Mouse (Mus musculus): ENCODE measurements around the gene Itga7.

Gene Itga7

DNA sequence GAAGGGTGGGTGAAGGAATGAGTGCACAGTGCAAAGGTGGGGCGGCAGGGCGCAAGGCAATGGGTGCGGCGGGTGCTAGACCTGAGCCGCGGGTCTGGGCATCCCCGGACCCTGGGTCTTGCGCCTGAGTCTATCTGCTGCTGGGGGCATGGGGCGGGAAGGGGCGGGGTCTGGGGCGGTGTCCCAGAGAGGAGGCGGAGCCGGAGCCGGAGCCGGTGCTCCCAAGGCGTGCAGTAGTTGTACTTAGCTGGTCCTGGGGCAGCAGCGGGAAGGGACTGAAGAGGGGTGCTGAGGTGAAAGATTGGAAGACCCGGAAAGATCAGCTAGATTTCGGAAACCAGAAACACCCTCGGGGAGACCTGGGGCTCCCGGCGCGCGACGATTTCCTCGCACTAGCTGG lies at the start of gene Itga7:
Gene Itga7, plus strand, starts transcription at position 245 of the 400 bp plus-strand sequence.
- in situ Hi-C loops (cut with MboI, MseI) = no loop called here

DNA sequence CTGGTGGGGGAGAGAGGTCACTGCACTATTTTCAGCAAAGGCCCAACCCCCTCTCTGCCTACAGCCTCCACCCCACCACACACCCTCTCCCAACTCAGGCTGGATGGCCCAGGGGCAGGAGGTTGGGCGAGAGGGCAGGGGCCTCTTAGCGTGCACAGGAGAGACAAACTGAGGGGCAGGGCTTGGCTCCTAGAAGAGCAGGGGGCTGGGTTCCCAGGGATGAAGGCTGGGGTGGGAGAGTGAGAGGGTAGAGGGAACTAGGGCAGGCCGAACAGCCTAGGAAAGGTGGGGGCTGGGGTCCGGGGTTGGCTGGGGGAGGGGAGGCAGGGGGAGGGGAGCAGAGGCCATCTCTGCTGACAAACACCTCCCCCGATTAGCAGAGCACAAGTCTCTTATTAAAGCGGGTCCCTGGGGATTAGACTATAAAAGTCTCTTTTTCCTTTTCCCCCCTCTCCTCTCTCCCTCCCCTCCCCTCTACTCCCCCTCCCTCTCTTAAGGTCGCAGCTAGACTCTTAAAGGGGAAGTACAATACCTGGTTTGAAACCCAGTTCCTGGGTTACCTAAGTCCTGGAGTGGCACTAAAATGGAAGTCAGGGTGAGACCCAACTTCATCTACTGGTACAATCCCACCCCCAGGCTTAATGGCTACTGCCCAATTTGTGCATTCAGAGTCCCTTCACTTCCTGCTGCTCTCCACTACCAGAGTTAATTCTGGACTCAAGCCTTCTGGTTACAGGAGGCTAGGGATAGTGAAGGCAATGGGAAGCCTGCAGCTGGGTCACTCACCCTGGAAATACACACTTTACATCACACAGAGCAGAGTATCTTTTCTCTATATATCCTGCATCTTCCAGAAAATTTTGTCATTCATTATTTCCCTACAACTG lies 44.4 kb upstream of the Itga7 start:
- in situ Hi-C loops (cut with MboI, MseI) = no loop called here

DNA sequence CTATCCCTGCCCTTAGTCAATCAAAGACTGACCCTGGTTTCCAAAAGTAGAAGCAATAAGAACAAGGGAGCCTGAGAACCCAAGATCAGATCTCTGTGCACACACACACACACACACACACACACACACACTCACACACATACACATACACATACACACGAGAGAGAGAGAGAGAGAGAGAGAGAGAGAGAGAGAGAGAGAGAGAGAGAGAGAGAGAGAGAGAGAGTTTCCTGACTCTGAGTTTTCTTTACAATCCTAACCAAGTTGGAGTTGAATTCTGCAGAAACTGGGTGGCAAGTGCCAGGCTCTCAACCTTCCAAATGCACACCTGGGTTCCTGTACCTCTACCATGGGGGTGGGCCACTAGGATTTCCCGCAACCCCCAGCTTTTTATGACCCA lies 43.8 kb upstream of the Itga7 start:
- in situ Hi-C loops (cut with MboI, MseI) = loop anchor here (10.0 kb wide), 1 partner anchor 125 kb away; no protein-coding TSS in a partner anchor

DNA sequence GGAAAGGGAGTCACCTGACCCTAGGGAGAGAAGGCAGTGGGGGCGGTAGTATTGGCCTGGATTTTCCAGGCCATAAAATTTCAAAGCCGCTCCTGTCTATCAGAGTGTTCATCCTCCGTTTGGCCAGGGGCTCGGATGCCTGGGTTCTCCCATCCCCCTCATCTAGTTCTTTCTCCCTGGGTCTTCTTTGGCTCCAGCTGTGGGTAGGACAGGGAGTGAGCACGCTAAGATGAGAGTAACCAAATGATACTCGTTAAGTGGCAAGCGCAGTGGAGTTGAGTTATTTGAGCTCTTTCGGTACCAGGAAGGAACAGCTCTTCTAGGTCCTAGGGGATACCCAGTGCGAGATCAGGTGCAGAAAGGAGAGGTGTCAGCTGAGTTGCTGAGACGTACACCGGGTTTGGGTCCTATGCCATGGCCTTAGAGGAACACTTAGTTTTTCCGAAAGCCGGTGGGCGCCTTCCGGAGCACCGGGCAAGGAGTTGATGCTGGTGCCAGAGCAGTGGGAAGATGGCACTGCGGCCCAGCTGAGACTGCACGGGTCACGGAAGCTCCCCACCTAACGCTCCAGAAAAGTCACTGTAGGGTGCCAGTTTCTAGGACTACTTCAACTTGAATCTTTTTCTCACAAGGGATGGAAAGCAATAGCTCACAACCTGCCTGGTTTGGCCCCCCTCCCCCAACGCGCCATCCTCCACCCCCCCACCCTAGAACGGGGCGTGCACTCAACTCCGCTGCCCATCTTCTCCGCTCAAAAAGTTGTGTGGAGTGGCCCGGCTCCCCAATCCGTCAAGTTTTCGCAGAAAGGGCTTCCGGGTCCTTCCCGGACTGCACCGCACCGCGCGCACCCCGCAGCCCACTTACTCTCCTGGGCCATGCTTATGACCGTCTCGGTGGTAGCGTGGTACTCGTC lies 43.0 kb upstream of the Itga7 start:
- in situ Hi-C loops (cut with MboI, MseI) = loop anchor here (10.0 kb wide), 1 partner anchor 126 kb away; no protein-coding TSS in a partner anchor

DNA sequence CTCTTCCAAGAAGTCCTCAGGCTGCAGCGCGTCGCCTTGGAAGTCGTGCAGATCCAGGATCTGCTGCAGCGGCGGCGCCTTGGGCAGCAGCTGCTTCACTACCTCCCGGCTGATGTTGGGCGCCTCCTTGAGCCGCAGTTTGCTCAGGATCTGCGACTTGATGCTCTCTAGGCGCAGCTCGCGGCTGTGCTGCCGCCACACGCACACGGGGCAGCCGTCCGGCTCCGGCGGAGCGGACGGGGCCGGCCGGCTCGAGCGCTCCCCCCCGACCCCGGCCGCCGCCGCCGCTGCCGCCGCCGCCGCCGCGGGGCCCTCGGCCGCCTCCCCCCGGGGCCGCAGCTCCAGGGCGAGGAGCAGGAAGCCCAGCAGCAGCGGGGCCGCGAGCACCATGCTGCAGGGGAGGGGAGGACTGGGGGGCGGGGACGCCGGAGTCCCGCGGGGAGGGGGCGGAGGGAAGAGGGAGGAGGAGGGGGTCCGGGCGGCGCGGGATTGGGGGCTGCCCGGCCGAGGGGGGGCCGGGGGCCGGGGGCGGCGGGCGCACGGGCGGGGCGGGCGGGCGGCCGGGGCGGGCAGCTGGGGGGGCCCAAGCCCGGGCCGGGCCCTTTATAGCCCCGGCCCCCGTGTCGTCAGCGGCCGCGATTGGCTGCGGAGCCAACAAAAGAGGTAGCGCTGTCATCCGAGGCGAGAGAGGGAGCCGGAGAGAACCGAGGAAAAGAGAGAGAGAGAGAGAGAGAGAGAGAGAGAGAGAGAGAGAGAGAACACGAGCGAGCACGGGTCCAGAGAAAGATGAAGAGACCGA lies 42.1 kb upstream of the Itga7 start, which contains the start of gene Gdf11:
Gene Gdf11, minus strand, starts transcription at position 423 of the 799 bp plus-strand sequence.
- in situ Hi-C loops (cut with MboI, MseI) = loop anchor here (10.0 kb wide), 1 partner anchor 127 kb away; no protein-coding TSS in a partner anchor

DNA sequence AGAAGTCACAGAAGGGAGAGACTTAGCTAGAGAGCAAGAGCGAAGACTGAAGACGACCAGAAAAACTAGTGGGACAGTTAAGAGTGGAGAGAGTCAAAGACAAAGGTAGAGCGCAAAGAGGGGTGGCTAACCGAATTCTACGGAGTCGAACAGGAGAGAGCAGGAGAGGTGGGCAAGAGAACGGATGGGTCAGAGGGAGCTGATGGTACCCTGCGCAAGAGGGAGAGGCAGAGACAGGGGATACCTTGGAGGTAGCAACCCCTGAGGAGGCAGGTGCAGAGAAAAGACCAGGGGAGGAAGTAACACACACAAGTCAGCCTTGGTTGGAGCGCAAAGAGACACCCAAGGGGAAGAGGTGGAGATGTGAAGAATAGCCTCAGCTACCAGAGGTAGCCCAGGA lies 41.4 kb upstream of the Itga7 start:
- in situ Hi-C loops (cut with MboI, MseI) = loop anchor here (10.0 kb wide), 1 partner anchor 127 kb away; no protein-coding TSS in a partner anchor

DNA sequence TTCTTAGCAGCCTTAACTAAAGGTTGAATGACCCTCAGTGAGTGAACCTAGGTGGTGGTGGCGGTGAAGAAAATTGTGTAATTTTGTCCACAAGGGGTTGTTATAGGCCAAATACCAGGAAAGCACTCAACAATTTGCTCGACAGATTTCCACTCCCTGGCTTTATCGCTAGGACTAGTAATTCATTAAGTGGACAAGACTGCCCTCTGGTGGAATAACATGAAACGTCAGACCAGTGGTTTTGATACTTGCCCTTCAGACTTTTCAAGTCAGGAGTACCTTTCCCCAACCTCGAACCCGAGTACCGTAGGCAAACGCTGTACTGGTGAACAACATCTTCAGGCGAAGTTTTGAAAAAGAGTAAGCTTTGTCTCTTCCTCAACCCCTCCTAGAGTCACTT lies 38.2 kb upstream of the Itga7 start:
- in situ Hi-C loops (cut with MboI, MseI) = loop anchor here (10.0 kb wide), 1 partner anchor 131 kb away; no protein-coding TSS in a partner anchor

DNA sequence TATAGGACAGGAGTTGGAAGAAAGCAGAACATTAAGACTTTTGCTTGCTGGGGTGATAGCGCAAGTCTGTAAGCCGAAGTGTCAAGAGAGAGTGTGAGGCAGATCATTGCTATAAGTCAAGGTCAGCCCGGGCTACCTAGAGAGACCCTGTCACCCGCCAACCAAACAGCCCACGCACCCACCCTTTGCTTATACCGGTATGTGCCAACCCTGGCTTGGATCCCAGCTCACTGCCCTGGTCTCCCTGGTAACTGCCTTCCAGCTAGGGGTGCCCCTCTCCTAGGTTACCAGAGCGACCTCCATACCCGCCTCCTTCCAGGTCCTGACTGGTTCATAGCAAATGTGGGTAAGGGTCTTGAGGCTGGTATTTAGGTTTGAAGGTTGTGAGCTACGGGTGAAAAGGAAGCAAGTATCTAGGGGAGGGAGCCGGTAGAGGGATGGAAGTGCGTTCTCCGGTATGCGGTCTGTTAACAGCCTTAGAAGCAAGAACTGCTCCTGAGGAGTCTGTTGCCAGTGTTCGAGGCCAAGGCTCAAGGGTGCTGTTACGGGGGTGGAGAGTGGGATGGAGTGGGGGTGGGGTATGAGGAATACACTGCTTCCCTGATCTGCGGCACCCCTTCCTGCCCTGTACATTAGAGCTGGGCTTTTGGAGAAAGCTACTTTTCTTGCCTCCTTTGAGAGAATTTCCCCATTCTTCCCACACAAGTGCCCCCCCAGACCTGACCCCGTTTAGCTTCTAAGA lies 37.5 kb upstream of the Itga7 start:
- in situ Hi-C loops (cut with MboI, MseI) = loop anchor here (10.0 kb wide), 1 partner anchor 131 kb away; no protein-coding TSS in a partner anchor

DNA sequence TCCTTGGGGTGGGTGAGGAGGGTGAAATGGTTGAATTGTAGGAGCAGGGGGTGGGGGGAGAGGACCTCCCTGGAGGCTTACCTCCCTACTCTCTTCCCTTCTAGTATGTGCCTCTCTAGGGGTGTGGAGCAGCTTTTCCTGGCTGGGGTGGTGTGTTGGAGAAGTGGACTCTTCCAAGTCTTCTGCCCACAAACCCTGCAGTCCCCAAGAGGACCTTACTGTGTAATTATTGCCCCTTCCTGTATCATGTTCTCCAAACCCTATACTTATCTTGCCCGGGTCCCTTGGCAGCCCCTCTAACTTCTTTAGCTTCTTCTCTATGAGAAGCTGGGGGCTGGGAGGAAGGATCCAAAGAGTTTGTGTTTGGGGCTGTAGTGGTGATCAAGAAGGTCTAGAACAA lies 36.8 kb upstream of the Itga7 start:
- in situ Hi-C loops (cut with MboI, MseI) = loop anchor here (10.0 kb wide), 1 partner anchor 132 kb away; no protein-coding TSS in a partner anchor

DNA sequence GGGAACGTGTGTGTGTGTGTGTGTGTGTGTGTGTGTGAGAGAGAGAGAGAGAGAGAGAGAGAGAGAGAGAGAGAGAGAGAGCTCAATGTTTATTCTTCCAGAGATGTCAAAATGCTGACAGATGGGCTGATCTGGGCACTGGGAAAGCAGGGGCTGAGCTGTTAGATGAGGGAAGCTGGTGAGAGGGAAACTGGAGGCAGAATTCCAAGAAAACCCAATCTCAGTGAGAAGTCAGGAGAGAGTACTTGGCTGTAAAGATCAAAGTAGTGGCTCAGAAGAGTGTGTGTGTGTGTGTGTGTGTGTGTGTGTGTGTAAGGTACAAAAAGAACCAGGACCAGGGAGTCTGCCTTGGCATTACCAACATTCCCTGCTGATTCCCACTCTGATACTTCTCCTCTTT lies 36.1 kb upstream of the Itga7 start:
- in situ Hi-C loops (cut with MboI, MseI) = loop anchor here (10.0 kb wide), 1 partner anchor 133 kb away; no protein-coding TSS in a partner anchor

DNA sequence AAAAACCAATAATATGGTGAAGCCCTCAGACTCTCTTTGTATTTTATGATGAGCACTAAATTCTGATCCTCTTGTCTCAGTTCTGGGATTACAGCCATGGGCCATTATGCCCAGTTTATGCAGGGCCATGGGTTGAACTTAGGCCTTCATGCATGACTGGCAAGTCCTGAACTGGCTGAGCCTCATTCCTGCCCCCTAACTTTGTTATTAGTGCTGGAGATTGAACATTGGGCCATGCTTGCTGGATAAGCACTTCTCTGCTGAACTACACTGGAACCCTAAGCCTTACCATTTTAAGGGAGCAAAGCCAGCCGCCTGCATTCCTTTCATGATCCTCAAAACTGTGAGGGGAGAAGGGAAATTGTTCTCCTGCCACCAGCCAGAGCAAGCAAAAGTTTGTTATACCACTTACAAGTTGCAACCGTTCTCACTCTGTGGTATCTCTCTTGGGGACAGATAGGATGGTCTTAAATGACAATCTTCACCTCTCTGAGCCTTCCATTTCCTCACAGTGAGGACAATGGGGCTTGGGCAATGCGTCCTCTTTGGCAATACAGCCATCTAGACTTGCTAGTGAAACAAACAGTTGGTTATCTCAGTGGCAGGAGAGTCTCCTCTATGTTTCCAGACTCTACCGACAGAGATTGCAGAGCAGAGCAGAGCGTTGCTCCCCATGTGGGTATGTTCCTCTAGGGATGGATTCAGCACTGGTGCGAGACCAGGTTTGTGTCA lies 33.7 kb upstream of the Itga7 start:
- in situ Hi-C loops (cut with MboI, MseI) = loop anchor here (10.0 to 25.0 kb wide), 2 partner anchors 135 to 1863 kb away; partner anchors contain the start of genes Cyp27b1, Eef1akmt3, Mettl1 and Tsfm

DNA sequence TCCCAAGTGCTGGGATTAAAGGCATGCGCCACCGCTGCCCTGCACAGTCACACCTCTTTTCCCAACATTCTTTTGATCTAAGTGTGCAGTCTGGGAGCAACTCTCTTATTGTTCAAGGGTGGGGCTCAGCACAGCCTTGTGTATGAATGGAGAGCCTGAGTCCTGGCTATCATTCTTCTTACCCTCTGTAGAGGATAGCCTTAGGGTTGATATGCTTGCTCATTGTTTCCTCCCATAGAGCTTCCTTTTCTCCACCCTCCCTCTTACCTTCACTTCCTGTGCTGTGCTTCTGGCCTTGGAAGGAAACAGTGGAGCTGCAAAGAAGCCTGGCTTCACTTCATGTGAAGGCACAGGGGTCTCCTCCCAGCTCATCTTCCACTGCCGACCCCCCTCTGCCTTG lies 32.9 kb upstream of the Itga7 start, which contains the start of gene Cd63:
Gene Cd63, plus strand, starts transcription at position 292 of the 400 bp plus-strand sequence.
- in situ Hi-C loops (cut with MboI, MseI) = loop anchor here (25.0 kb wide), 1 partner anchor 1863 kb away; the partner anchor contains the start of genes Cyp27b1, Eef1akmt3, Mettl1 and Tsfm

DNA sequence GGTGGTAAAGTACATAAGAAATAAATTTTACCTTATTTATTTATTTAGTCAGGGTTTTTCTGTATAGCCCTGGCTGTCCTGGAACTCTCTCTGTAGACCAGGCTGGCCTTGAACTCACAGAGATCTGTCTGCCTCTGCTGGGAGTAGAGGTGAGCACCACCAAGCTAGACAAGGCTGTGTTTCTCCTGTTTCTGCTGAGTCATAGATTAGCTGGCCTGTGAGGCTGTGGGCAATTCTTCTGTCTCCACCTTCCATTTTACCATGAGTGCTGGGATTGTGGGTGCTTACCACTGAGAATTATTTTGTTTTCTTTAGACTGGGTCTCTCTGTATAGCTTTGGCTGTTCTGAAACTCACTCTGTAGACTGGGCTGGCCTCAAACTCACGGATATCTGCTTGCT lies 32.2 kb upstream of the Itga7 start:
- in situ Hi-C loops (cut with MboI, MseI) = loop anchor here (25.0 kb wide), 1 partner anchor 1864 kb away; the partner anchor contains the start of genes Cyp27b1, Eef1akmt3, Mettl1 and Tsfm

DNA sequence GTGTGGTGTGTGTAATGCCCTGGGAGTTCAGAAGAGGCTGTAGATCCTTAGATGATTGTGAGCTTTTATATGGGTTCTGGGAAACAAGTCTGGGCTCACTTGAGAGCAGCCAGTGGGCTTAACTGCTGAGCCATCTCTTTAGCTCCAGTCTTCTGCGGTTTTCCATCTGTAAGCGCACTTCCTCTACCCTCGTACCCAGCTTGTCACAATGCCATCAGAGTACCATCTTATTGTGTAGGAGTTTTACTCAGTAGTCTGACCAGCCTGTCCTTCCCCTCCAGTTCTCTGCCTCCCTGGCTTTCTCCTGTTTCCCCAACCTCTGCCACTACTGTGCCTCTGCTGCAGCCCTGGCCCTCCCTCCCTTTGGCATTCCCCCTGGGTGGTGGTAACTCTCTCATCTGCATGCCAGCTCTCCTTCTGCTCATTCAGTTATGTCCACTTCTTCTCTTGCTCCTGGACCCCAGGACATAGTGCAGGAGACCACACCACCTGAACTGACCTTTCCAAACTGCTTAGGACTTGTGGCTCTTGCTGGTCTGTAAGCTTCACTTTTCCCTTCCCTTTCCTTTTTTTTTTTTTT lies 31.1 kb upstream of the Itga7 start:
- in situ Hi-C loops (cut with MboI, MseI) = loop anchor here (25.0 kb wide), 1 partner anchor 1865 kb away; the partner anchor contains the start of genes Cyp27b1, Eef1akmt3, Mettl1 and Tsfm

DNA sequence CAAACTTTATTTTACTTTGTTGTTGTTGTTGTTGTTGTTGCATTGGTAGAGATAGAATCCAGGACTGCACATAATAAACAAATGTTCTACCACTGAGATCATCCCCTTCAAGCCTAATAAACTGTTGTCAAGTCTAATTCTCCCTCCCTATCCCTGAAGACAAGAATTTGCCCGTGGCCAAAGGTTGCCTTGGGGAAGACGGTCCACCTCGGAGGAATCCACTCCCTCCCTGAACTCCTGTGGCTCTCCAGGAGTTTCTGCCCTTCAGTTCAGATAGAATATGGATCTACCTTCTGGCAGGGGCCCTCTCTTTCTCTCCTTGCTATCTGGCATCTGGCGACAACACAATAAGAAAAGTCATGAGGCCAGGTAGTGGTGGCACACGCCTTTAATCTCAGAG lies 28.8 kb upstream of the Itga7 start:
- in situ Hi-C loops (cut with MboI, MseI) = loop anchor here (25.0 kb wide), 1 partner anchor 1868 kb away; the partner anchor contains the start of genes Cyp27b1, Eef1akmt3, Mettl1 and Tsfm

DNA sequence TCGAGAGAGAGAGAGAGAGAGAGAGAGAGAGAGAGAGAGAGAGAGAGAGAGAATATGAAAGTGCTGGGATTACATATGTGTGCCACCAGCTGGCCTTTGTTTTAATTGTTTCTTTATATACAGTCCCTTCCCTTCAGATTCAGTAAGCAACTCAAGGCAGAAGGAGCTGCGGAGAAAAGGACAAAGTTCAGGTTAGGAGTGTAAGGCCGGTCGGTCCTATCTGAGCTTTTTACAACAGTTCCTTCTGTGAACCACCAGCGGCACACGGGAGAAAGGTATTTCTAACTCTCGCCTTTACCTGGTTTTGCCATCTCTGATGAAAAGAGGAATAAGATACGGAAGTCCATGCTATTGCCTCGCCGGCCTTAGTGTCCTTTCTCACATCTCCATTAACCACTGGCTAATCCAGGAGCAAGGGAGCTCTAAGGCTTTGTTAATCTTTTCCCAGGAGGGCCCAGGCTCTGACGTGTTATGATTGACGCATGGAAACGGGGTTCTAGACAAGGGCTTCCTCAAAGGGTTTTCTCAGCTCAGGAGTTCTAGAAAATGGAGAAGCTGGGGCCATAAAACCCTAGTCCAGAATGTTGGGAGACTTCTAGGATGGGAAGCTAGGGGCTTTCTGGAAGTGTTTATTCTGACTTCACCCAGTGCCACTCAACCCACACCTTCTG lies 24.7 kb upstream of the Itga7 start:
- in situ Hi-C loops (cut with MboI, MseI) = loop anchor here (25.0 kb wide), 1 partner anchor 1872 kb away; the partner anchor contains the start of genes Cyp27b1, Eef1akmt3, Mettl1 and Tsfm

DNA sequence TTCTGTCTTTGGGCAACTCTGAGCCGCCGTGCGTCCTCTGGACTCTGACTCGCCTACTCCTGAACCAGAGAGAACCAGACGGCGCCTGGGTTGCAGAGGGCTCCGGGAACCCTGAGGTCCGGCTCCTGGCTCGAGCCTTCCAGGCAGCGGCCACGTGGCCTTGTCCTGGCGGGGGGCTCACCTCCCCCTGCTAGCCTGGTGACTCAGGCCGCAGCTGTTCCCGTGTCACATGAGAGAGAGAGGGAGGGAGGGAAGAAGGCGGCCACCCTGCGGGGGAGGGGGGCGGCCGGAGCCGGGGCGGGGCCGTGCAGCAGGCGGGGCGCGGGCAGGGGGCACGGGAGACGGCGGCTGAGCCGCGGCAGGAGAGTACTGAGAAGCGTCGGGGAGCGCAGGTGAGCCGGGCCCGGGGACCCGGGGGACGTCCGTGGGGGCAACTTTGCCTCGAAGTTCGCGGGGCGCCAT lies 24.0 kb upstream of the Itga7 start:
- in situ Hi-C loops (cut with MboI, MseI) = loop anchor here (25.0 kb wide), 1 partner anchor 1872 kb away; the partner anchor contains the start of genes Cyp27b1, Eef1akmt3, Mettl1 and Tsfm
